17 mouse cellular contexts compared by ENCODE assay signal in genomic region chr2:139284315-139284714, GRCm38 (mm10).
DNase-seq lines count a peak whose midpoint lies in the region; ATAC-seq and TF ChIP-seq lines count a peak whose summit lies in the region.
"Had no signal": no experiment of that assay in that cellular context is flagged by ENCODE, and none has a peak within 500 bp of the region (broad histone marks: within the 10 kb centered on the region; RNA-seq: fewer than 3 reads in every experiment).

No protein-coding gene starts in this region.

- ATAC-seq in hindbrain, embryonic 14.5 days (ENCODE audit: low FRiP score): no peak
- ATAC-seq: activated CD4-positive, CD25-positive, alpha-beta regulatory T cell, adult 4 months; forebrain, embryonic 13.5 days; intestine, embryonic 15.5 days; Patski had no signal

- no peak for TF ChIP-seq CTCF in gastrocnemius, adult 2 months (IDR thresholded peaks at IDR 0.05)

- 0 out of 2 replicates have a peak, but pooled peaks cover 4% of the 10 kb centered on the region for H3K4me1 ChIP-seq in hindbrain, embryonic 14.5 days (replicated peaks; ENCODE audit: control insufficient read depth, insufficient read depth, low read length)
- no peaks in the 10 kb centered on the region for H3K4me1 ChIP-seq in hindbrain, embryonic 10.5 days (replicated peaks)
- H3K4me1 ChIP-seq: embryonic facial prominence, embryonic 10.5 days; heart, embryonic 12.5 days; intestine, embryonic 15.5 days had no signal

- WGBS in hindbrain, embryonic 14.5 days: 81% methylated on average over 4 of the region's 4 CpGs
- WGBS in hindbrain, embryonic 10.5 days: 88% methylated on average over 4 of the region's 4 CpGs

- H3K9ac ChIP-seq in hindbrain, embryonic 14.5 days: no peak overlapping the region
- H3K9ac ChIP-seq: forebrain, embryonic 13.5 days; heart, embryonic 12.5 days; intestine, embryonic 15.5 days had no signal

- DNase-seq in cerebellum, adult 8-10 months: peak; percentile 43
- no peak for DNase-seq in cerebellum, adult 11 months
- peak; percentile 23 for DNase-seq in hindbrain, embryonic 14.5 days (ENCODE audit: low spot score)
- DNase-seq in hindbrain, embryonic 10.5 days (ENCODE audit: low spot score): no peak
- DNase-seq in brain, adult 2 months (ENCODE audit: low read depth, low spot score): peak; percentile 66
- peak; percentile 50 to 54 for DNase-seq in cerebellum, postnatal 10 days
- DNase-seq in gastrocnemius, adult 2 months: no peak
- DNase-seq: adrenal gland, postnatal 14 days; gastrocnemius, postnatal 25 days; kidney, adult 18-20 months had no signal

- H3K27ac ChIP-seq in hindbrain, embryonic 14.5 days: no peak overlapping the region
- H3K27ac ChIP-seq in hindbrain, embryonic 10.5 days: no peak overlapping the region
- H3K27ac ChIP-seq in gastrocnemius, adult 2 months: no peak overlapping the region
- H3K27ac ChIP-seq: embryonic facial prominence, embryonic 10.5 days; forebrain, embryonic 13.5 days; intestine, embryonic 15.5 days had no signal

- no peak overlapping the region for H3K4me3 ChIP-seq in hindbrain, embryonic 14.5 days (replicated peaks; ENCODE audit: low read length)
- H3K4me3 ChIP-seq in hindbrain, embryonic 10.5 days: no peak overlapping the region
- no peak overlapping the region for H3K4me3 ChIP-seq in gastrocnemius, adult 2 months
- H3K4me3 ChIP-seq: embryonic facial prominence, embryonic 10.5 days; forebrain, embryonic 13.5 days; heart, embryonic 12.5 days; intestine, embryonic 15.5 days had no signal

- H3K36me3 ChIP-seq in hindbrain, embryonic 14.5 days (replicated peaks; ENCODE audit: control insufficient read depth, insufficient read depth): no peaks in the 10 kb centered on the region
- H3K36me3 ChIP-seq in hindbrain, embryonic 10.5 days: no peaks in the 10 kb centered on the region
- H3K36me3 ChIP-seq: embryonic facial prominence, embryonic 10.5 days; heart, embryonic 12.5 days; intestine, embryonic 15.5 days had no signal

- H3K27me3 ChIP-seq in hindbrain, embryonic 14.5 days (ENCODE audit: control insufficient read depth, insufficient read depth, low read length): no peaks in the 10 kb centered on the region
- no peaks in the 10 kb centered on the region for H3K27me3 ChIP-seq in hindbrain, embryonic 10.5 days (ENCODE audit: insufficient read depth, poor library complexity, severe bottlenecking)
- H3K27me3 ChIP-seq: CH12.LX; forebrain, embryonic 13.5 days; heart, embryonic 12.5 days; intestine, embryonic 15.5 days; Patski had no signal

- intact Hi-C loops in gastrocnemius, adult 2 months (cut with DNase I): no loop called here

- H3K9me3 ChIP-seq in hindbrain, embryonic 14.5 days (ENCODE audit: control insufficient read depth, low read length): no peaks in the 10 kb centered on the region
- no peaks in the 10 kb centered on the region for H3K9me3 ChIP-seq in hindbrain, embryonic 10.5 days
- H3K9me3 ChIP-seq: embryonic facial prominence, embryonic 10.5 days; forebrain, embryonic 13.5 days; heart, embryonic 12.5 days; intestine, embryonic 15.5 days had no signal

- no peak overlapping the region for H3K4me2 ChIP-seq in hindbrain, embryonic 14.5 days (replicated peaks)
- H3K4me2 ChIP-seq: forebrain, embryonic 13.5 days; heart, embryonic 12.5 days; intestine, embryonic 15.5 days had no signal

Comparison
In these comparisons a context has a peak if more than half of its experiments do, and no peak if none do; other contexts are left out.
1. DNase-seq: peak in cerebellum, adult 8-10 months (single experiment), hindbrain, embryonic 14.5 days (single experiment), brain, adult 2 months (single experiment) and cerebellum, postnatal 10 days (2 of 2); none in cerebellum, adult 11 months (single experiment), hindbrain, embryonic 10.5 days (single experiment) and gastrocnemius, adult 2 months (single experiment).